Mouse (Mus musculus) testis, adult 2 months (tissue): ENCODE results near the gene Methig1.
A peak's percentile ranks its signal among the peaks of the same experiment; 100 is the strongest.

Source experiments
- CTCF ChIP-seq: fragments of 200-500 bp; IDR thresholded peaks from 2 replicates; pipeline ENCODE4 v1.5.1; 2012; ENCODE audit warnings: low read depth, mild to moderate bottlenecking, inconsistent platforms, low read length, moderate library complexity; ENCODE audit not compliant: control insufficient read depth, insufficient read depth, insufficient replicate concordance
- POLR2A ChIP-seq: fragments of 200-500 bp; IDR thresholded peaks from 2 replicates; pipeline ENCODE4 v1.6.1; 2012; ENCODE audit warnings: low read depth, mild to moderate bottlenecking, inconsistent platforms, low read length, moderate library complexity; ENCODE audit not compliant: control insufficient read depth

GRCm38 (mm10) chr15:100304019-100304991, 48.6 kb upstream of the Methig1 start, which contains the start of gene Mettl7a1:
- TF ChIP-seq CTCF, result no peak
- TF ChIP-seq POLR2A, result peak; percentile 25
